Mouse (Mus musculus): ENCODE data around the gene Gtf2h1. TPM values are rescaled to one million over a fixed set of nuclear protein-coding genes. Genes with fewer than 3 reads are reported as not detected.

The Gtf2h1 gene
- polyA plus RNA-seq, 1 experiment from 2014 or later: 29.0 TPM

GRCm38 (mm10) chr7:46843576-46843975, 47.7 kb downstream of the Gtf2h1 start:
- WGBS: 82% methylated on average over 4 of the region's 4 CpGs
- Histone ChIP-seq H3K27me3 (ENCODE audit: control insufficient read depth, insufficient read depth, low read length) (no peaks in the 10 kb centered on the region), H3K9me3 (ENCODE audit: control insufficient read depth, low read length) (no peaks in the 10 kb centered on the region), H3K36me3 (ENCODE audit: control insufficient read depth, insufficient read depth, low read length) (0 out of 2 replicates have a peak, but pooled peaks cover 2% of the 10 kb centered on the region), H3K27ac (replicated peaks) (no peak overlapping the region), H3K4me1 (replicated peaks; ENCODE audit: control insufficient read depth, insufficient read depth) (peaks cover 5% of the 10 kb centered on the region; the same call in 1 of the 2 replicates), H3K4me2 (replicated peaks; ENCODE audit: low read depth) (no peak overlapping the region), H3K4me3 (ENCODE audit: low read depth, low read length) (no peak overlapping the region), H3K9ac (ENCODE audit: low read length) (no peak overlapping the region)
- ATAC-seq (ENCODE audit: low FRiP score, low TSS enrichment) (no peak), DNase-seq (ENCODE audit: low spot score) (no peak)
- TF ChIP-seq CTCF (IDR thresholded peaks at IDR 0.05; ENCODE audit: low read depth) (no peak), EP300 (optimal IDR thresholded peaks at IDR 0.05) (no peak)

GRCm38 (mm10) chr7:46845211-46845977, 49.5 kb downstream of the Gtf2h1 start:
- Histone ChIP-seq H3K9ac (ENCODE audit: low read length) (peak overlapping the region; percentile 84), H3K27me3 (ENCODE audit: control insufficient read depth, insufficient read depth, low read length) (no peaks in the 10 kb centered on the region), H3K4me2 (replicated peaks; ENCODE audit: low read depth) (peak overlapping the region; percentile 84), H3K27ac (replicated peaks) (peak overlapping the region; percentile 94), H3K9me3 (ENCODE audit: control insufficient read depth, low read length) (no peaks in the 10 kb centered on the region), H3K36me3 (ENCODE audit: control insufficient read depth, insufficient read depth, low read length) (peaks cover 12% of the 10 kb centered on the region), H3K4me3 (ENCODE audit: low read depth, low read length) (peak overlapping the region; percentile 78), H3K4me1 (replicated peaks; ENCODE audit: control insufficient read depth, insufficient read depth) (peaks cover 5% of the 10 kb centered on the region; the same call in 1 of the 2 replicates)
- no peak for TF ChIP-seq CTCF (IDR thresholded peaks at IDR 0.05; ENCODE audit: low read depth)
- no peak for TF ChIP-seq EP300 (optimal IDR thresholded peaks at IDR 0.05)
- under 1% methylated on average over 51 of the region's 51 CpGs for WGBS
- peak; percentile 92 for ATAC-seq (ENCODE audit: low FRiP score, low TSS enrichment)
- DNase-seq (ENCODE audit: low spot score): peak; percentile 94

- TF ChIP-seq EP300 (optimal IDR thresholded peaks at IDR 0.05) (no peak), CTCF (IDR thresholded peaks at IDR 0.05; ENCODE audit: low read depth) (no peak)
- H3K4me3 ChIP-seq (ENCODE audit: low read depth, low read length): peak overlapping the region; percentile 78
- peak overlapping the region; percentile 84 for H3K4me2 ChIP-seq (replicated peaks; ENCODE audit: low read depth)
- H3K4me1 ChIP-seq (replicated peaks; ENCODE audit: control insufficient read depth, insufficient read depth): peaks cover 5% of the 10 kb centered on the region; the same call in 1 of the 2 replicates
- DNase-seq (ENCODE audit: low spot score): no peak
- ATAC-seq (ENCODE audit: low FRiP score, low TSS enrichment): peak; percentile 11; the same call in 1 of the 2 replicates
- H3K27ac ChIP-seq (replicated peaks): peak overlapping the region; percentile 94
- peak overlapping the region; percentile 84 for H3K9ac ChIP-seq (ENCODE audit: low read length)
- 1% methylated on average over 36 of the region's 36 CpGs for WGBS
- no peaks in the 10 kb centered on the region for H3K9me3 ChIP-seq (ENCODE audit: control insufficient read depth, low read length)
- no peaks in the 10 kb centered on the region for H3K27me3 ChIP-seq (ENCODE audit: control insufficient read depth, insufficient read depth, low read length)
- H3K36me3 ChIP-seq (ENCODE audit: control insufficient read depth, insufficient read depth, low read length): peaks cover 12% of the 10 kb centered on the region
Observed at GRCm38 (mm10) chr7:46845978-46846485, 50.1 kb downstream of the Gtf2h1 start.

GRCm38 (mm10) chr7:46846486-46847244, 50.8 kb downstream of the Gtf2h1 start:
- H3K4me2 ChIP-seq (replicated peaks; ENCODE audit: low read depth): peak overlapping the region; percentile 84
- H3K27me3 ChIP-seq (ENCODE audit: control insufficient read depth, insufficient read depth, low read length): no peaks in the 10 kb centered on the region
- peak overlapping the region; percentile 84 for H3K9ac ChIP-seq (ENCODE audit: low read length)
- peak; percentile 59 for TF ChIP-seq CTCF (IDR thresholded peaks at IDR 0.05; ENCODE audit: low read depth)
- TF ChIP-seq EP300 (optimal IDR thresholded peaks at IDR 0.05): no peak
- peaks cover 18% of the 10 kb centered on the region for H3K36me3 ChIP-seq (ENCODE audit: control insufficient read depth, insufficient read depth, low read length)
- ATAC-seq (ENCODE audit: low FRiP score, low TSS enrichment): peak; percentile 50
- under 1% methylated on average over 28 of the region's 28 CpGs for WGBS
- H3K4me1 ChIP-seq (replicated peaks; ENCODE audit: control insufficient read depth, insufficient read depth): peaks cover 5% of the 10 kb centered on the region; the same call in 1 of the 2 replicates
- peak; percentile 79 for DNase-seq (ENCODE audit: low spot score)
- peak overlapping the region; percentile 94 for H3K27ac ChIP-seq (replicated peaks)
- peak overlapping the region; percentile 78 for H3K4me3 ChIP-seq (ENCODE audit: low read depth, low read length)
- H3K9me3 ChIP-seq (ENCODE audit: control insufficient read depth, low read length): no peaks in the 10 kb centered on the region

GRCm38 (mm10) chr7:46849287-46849686, 53.4 kb downstream of the Gtf2h1 start:
- WGBS: 86% methylated on average over 5 of the region's 5 CpGs
- H3K9me3 ChIP-seq (ENCODE audit: control insufficient read depth, low read length): no peaks in the 10 kb centered on the region
- no peak for DNase-seq (ENCODE audit: low spot score)
- H3K4me2 ChIP-seq (replicated peaks; ENCODE audit: low read depth): no peak overlapping the region
- TF ChIP-seq EP300 (optimal IDR thresholded peaks at IDR 0.05) (no peak), CTCF (IDR thresholded peaks at IDR 0.05; ENCODE audit: low read depth) (no peak)
- H3K27ac ChIP-seq (replicated peaks): no peak overlapping the region
- no peak overlapping the region for H3K4me3 ChIP-seq (ENCODE audit: low read depth, low read length)
- H3K36me3 ChIP-seq (ENCODE audit: control insufficient read depth, insufficient read depth, low read length): peaks cover 30% of the 10 kb centered on the region
- no peak for ATAC-seq (ENCODE audit: low FRiP score, low TSS enrichment)
- no peak overlapping the region for H3K9ac ChIP-seq (ENCODE audit: low read length)
- H3K27me3 ChIP-seq (ENCODE audit: control insufficient read depth, insufficient read depth, low read length): no peaks in the 10 kb centered on the region
- peaks cover 5% of the 10 kb centered on the region; the same call in 1 of the 2 replicates for H3K4me1 ChIP-seq (replicated peaks; ENCODE audit: control insufficient read depth, insufficient read depth)
